Mouse (Mus musculus) layer of hippocampus, postnatal 14 days (tissue): ENCODE results near the gene Ebi3. TPM values are rescaled to one million over a fixed set of nuclear protein-coding genes. Genes with fewer than 3 reads are reported as not detected.

ENCODE experiments used
- DNase-seq, 2 experiments: peaks; one replicate each; pipeline ENCODE4 v3.0.0; 2021 to 2022; ENCODE audit warnings: low spot score in 2 of 2, mixed read lengths in 1 of 2
- total RNA-seq, 2 experiments: library from RNA; stranded (reverse); gene quantifications; 2 replicates each; pipeline ENCODE4 v1.2.3; 2021

Ebi3 gene
- total RNA-seq, 2 experiments from 2014 or later: 1.9 TPM

GRCm38 (mm10) chr17:55957726-55958583, 5.5 kb downstream of the Ebi3 start:
- DNase-seq: no peak

GRCm38 (mm10) chr17:55958584-55958886, 6.1 kb downstream of the Ebi3 start:
- DNase-seq: no peak

- peak; percentile 97 for DNase-seq
Observed at GRCm38 (mm10) chr17:55958918-55959728, 6.7 kb downstream of the Ebi3 start, which contains the start of gene Yju2. Gene Yju2 (plus strand): TSS chr17:55959099.

GRCm38 (mm10) chr17:55959946-55960740, 7.7 kb downstream of the Ebi3 start:
- no peak for DNase-seq

- DNase-seq: no peak
Observed at GRCm38 (mm10) chr17:55960791-55961190, 8.4 kb downstream of the Ebi3 start.

- no peak for DNase-seq
Observed at GRCm38 (mm10) chr17:55961631-55962030, 9.2 kb downstream of the Ebi3 start.

GRCm38 (mm10) chr17:55963171-55963570, 10.7 kb downstream of the Ebi3 start:
- no peak for DNase-seq

- DNase-seq: no peak
Observed at GRCm38 (mm10) chr17:55964496-55964895, 12.1 kb downstream of the Ebi3 start.

- no peak for DNase-seq
Observed at GRCm38 (mm10) chr17:55964996-55965395, 12.6 kb downstream of the Ebi3 start.

- DNase-seq: no peak
Observed at GRCm38 (mm10) chr17:55967186-55967585, 14.7 kb downstream of the Ebi3 start.

- no peak for DNase-seq
Observed at GRCm38 (mm10) chr17:55968210-55968609, 15.8 kb downstream of the Ebi3 start.

GRCm38 (mm10) chr17:55969560-55969959, 17.1 kb downstream of the Ebi3 start:
- DNase-seq: no peak

- peak in 1 of 2 experiments; percentile 53 for DNase-seq
Observed at GRCm38 (mm10) chr17:55969966-55970891, 17.8 kb downstream of the Ebi3 start, which contains the start of gene Shd. Gene Shd (plus strand): TSS chr17:55970467.

GRCm38 (mm10) chr17:55971453-55971852, 19.0 kb downstream of the Ebi3 start:
- DNase-seq: no peak

- DNase-seq: peak; percentile 73 to 75
Observed at GRCm38 (mm10) chr17:55976255-55976862, 23.9 kb downstream of the Ebi3 start.

GRCm38 (mm10) chr17:55977301-55977700, 24.9 kb downstream of the Ebi3 start:
- DNase-seq: no peak

GRCm38 (mm10) chr17:55986030-55986961, 33.9 kb downstream of the Ebi3 start, which contains the start of gene Fsd1:
Gene Fsd1 (plus strand): TSS chr17:55986509.
- peak; percentile 82 to 90 for DNase-seq

- DNase-seq: no peak
Observed at GRCm38 (mm10) chr17:55990278-55990898, 37.9 kb downstream of the Ebi3 start.
